Mouse (Mus musculus) MEL (cell line): Measurements from ENCODE around the gene Psors1c2. TPM values are rescaled to one million over a fixed set of nuclear protein-coding genes. Genes with fewer than 3 reads are reported as not detected.

Experiments used
- DNase-seq: peaks from one replicate; pipeline ENCODE4 v3.0.0; 2011; ENCODE audit warnings: low read depth, low spot score
- H3K27ac ChIP-seq: 2 replicates; pipeline ENCODE4 v1.5.1; 2012; ENCODE audit warnings: low read depth, mild to moderate bottlenecking, control low read depth, low read length, moderate library complexity; ENCODE audit not compliant: control insufficient read depth
- H3K27me3 ChIP-seq, 2 experiments: fragments of 150-350 bp in 1 of 2; sonication (generic) in 1 of 2; 2 replicates each; pipeline ENCODE4 v1.6.1; 2012; ENCODE audit warnings: low read length in 2 of 2, mild to moderate bottlenecking in 2 of 2, improper control_type of control experiment in 1 of 2, moderate library complexity in 1 of 2; ENCODE audit not compliant: insufficient read depth in 2 of 2, control insufficient read depth in 1 of 2
- H3K36me3 ChIP-seq, 2 experiments: 2 replicates each; pipeline ENCODE4 v1.6.1; 2012 to 2014; ENCODE audit warnings: low read length in 2 of 2, improper control_type of control experiment in 1 of 2, inconsistent platforms in 1 of 2, mild to moderate bottlenecking in 1 of 2; ENCODE audit not compliant: insufficient read depth in 2 of 2, control insufficient read depth in 1 of 2
- H3K4me1 ChIP-seq, 2 experiments: fragments of 150-350 bp in 1 of 2; sonication (generic) in 1 of 2; 2 replicates each; pipeline ENCODE4 v1.6.1; 2012; ENCODE audit warnings: low read length in 2 of 2, improper control_type of control experiment in 1 of 2, mild to moderate bottlenecking in 1 of 2; ENCODE audit not compliant: insufficient read depth in 2 of 2, control insufficient read depth in 1 of 2
- H3K4me3 ChIP-seq, 2 experiments: fragments of 150-350 bp in 1 of 2; sonication (generic) in 1 of 2; 2 replicates each; pipeline ENCODE4 v1.5.1; 2012; ENCODE audit warnings: low read depth in 2 of 2, low read length in 2 of 2, mild to moderate bottlenecking in 2 of 2, moderate library complexity in 2 of 2, control low read depth in 1 of 2, improper control_type of control experiment in 1 of 2; ENCODE audit not compliant: control insufficient read depth in 1 of 2, insufficient read depth in 1 of 2
- H3K79me2 ChIP-seq: 2 replicates; pipeline ENCODE4 v1.6.1; 2012; ENCODE audit warnings: mild to moderate bottlenecking, low read length, moderate library complexity; ENCODE audit not compliant: control insufficient read depth, poor library complexity, insufficient read depth
- H3K9ac ChIP-seq: 2 replicates; pipeline ENCODE4 v1.6.1; 2012; ENCODE audit warnings: low read depth, mild to moderate bottlenecking, control low read depth, low read length, moderate library complexity; ENCODE audit not compliant: control insufficient read depth, poor library complexity, severe bottlenecking
- H3K9me3 ChIP-seq: fragments of 150-350 bp; sonication (generic); replicated peaks from 2 replicates; pipeline ENCODE4 v1.6.1; 2012; ENCODE audit warnings: mild to moderate bottlenecking, low read length, improper control_type of control experiment, moderate library complexity; ENCODE audit not compliant: insufficient read depth
- CHD1 ChIP-seq: IDR thresholded peaks from 2 replicates; pipeline ENCODE4 v1.6.1; 2012; ENCODE audit warnings: low read depth, mild to moderate bottlenecking, inconsistent platforms, low read length, improper control_type of control experiment
- CTCF ChIP-seq, 3 experiments: IDR thresholded peaks in 2 of 3; conservative IDR thresholded peaks in 1 of 3; 2 replicates each; pipeline ENCODE4 v1.5.1; 2011 to 2012; ENCODE audit warnings: low read length in 3 of 3, low read depth in 2 of 3, mild to moderate bottlenecking in 2 of 3, improper control_type of control experiment in 1 of 3, inconsistent platforms in 1 of 3, mixed read lengths in 1 of 3, moderate library complexity in 1 of 3; ENCODE audit not compliant: control insufficient read depth in 1 of 3, insufficient read depth in 1 of 3, poor library complexity in 1 of 3, severe bottlenecking in 1 of 3
- E2F4 ChIP-seq: IDR thresholded peaks from 2 replicates; pipeline ENCODE4 v1.6.1; 2011; ENCODE audit warnings: low read depth, low read length, improper control_type of control experiment, borderline replicate concordance
- EP300 ChIP-seq, 2 experiments: IDR thresholded peaks; 2 replicates each; pipeline ENCODE4 v1.6.1; 2011; ENCODE audit warnings: improper control_type of control experiment in 2 of 2, low read length in 2 of 2, low read depth in 1 of 2, mild to moderate bottlenecking in 1 of 2
- GABPA ChIP-seq: IDR thresholded peaks from 2 replicates; pipeline ENCODE4 v1.6.1; 2012; ENCODE audit warnings: low read depth, mild to moderate bottlenecking, inconsistent platforms, low read length, improper control_type of control experiment, moderate library complexity
- HCFC1 ChIP-seq: IDR thresholded peaks from 2 replicates; pipeline ENCODE4 v1.6.1; 2012; ENCODE audit warnings: low read depth, mild to moderate bottlenecking, inconsistent platforms, low read length, improper control_type of control experiment, moderate library complexity
- JUND ChIP-seq: IDR thresholded peaks from 2 replicates; pipeline ENCODE4 v1.6.1; 2011; ENCODE audit warnings: low read depth, mild to moderate bottlenecking, improper control_type of control experiment, low read length
- KAT2A ChIP-seq: conservative IDR thresholded peaks from 2 replicates; pipeline ENCODE4 v1.6.1; 2012; ENCODE audit warnings: low read depth, low read length, improper control_type of control experiment, inconsistent platforms
- MAFK ChIP-seq: IDR thresholded peaks from 2 replicates; pipeline ENCODE4 v1.6.1; 2011; ENCODE audit warnings: low read depth, mild to moderate bottlenecking, low read length, improper control_type of control experiment, borderline replicate concordance
- MAZ ChIP-seq: IDR thresholded peaks from 2 replicates; pipeline ENCODE4 v1.6.1; 2012; ENCODE audit warnings: low read depth, mild to moderate bottlenecking, inconsistent platforms, low read length, improper control_type of control experiment
- MYB ChIP-seq: IDR thresholded peaks from 2 replicates; pipeline ENCODE4 v1.6.1; 2011; ENCODE audit warnings: mild to moderate bottlenecking, low read depth, low read length, improper control_type of control experiment
- NELFE ChIP-seq: IDR thresholded peaks from 2 replicates; pipeline ENCODE4 v1.6.1; 2011; ENCODE audit warnings: low read depth, low read length, improper control_type of control experiment
- NRF1 ChIP-seq: IDR thresholded peaks from 2 replicates; pipeline ENCODE4 v1.6.1; 2014; ENCODE audit warnings: low read depth, mild to moderate bottlenecking, inconsistent platforms, low read length, improper control_type of control experiment, moderate library complexity; ENCODE audit not compliant: poor library complexity, insufficient read depth, severe bottlenecking
- POLR2AphosphoS5 ChIP-seq: IDR thresholded peaks from 2 replicates; pipeline ENCODE4 v1.6.1; 2012; ENCODE audit warnings: low read depth, borderline replicate concordance, mild to moderate bottlenecking, inconsistent platforms, low read length, moderate library complexity, mixed read lengths
- RAD21 ChIP-seq: IDR thresholded peaks from 2 replicates; pipeline ENCODE4 v1.6.1; 2011; ENCODE audit warnings: mild to moderate bottlenecking, low read depth, low read length, improper control_type of control experiment
- RCOR1 ChIP-seq: IDR thresholded peaks from 2 replicates; pipeline ENCODE4 v1.6.1; 2012; ENCODE audit warnings: low read depth, mild to moderate bottlenecking, inconsistent platforms, low read length, improper control_type of control experiment
- SIN3A ChIP-seq: IDR thresholded peaks from 2 replicates; pipeline ENCODE4 v1.6.1; 2012; ENCODE audit warnings: low read length, improper control_type of control experiment, inconsistent platforms
- SMC3 ChIP-seq: IDR thresholded peaks from 2 replicates; pipeline ENCODE4 v1.6.1; 2011; ENCODE audit warnings: low read depth, low read length, improper control_type of control experiment
- TCF12 ChIP-seq: IDR thresholded peaks from 2 replicates; pipeline ENCODE4 v1.6.1; 2014; ENCODE audit warnings: low read depth, mild to moderate bottlenecking, inconsistent platforms, low read length, improper control_type of control experiment, moderate library complexity
- UBTF ChIP-seq: IDR thresholded peaks from 2 replicates; pipeline ENCODE4 v1.6.1; 2012; ENCODE audit warnings: low read depth, mild to moderate bottlenecking, inconsistent platforms, low read length, improper control_type of control experiment, moderate library complexity, borderline replicate concordance; ENCODE audit not compliant: insufficient read depth
- USF2 ChIP-seq, 2 experiments: IDR thresholded peaks; 2 replicates each; pipeline ENCODE4 v1.6.1; 2011 to 2012; ENCODE audit warnings: improper control_type of control experiment in 2 of 2, low read length in 2 of 2, borderline replicate concordance in 1 of 2, inconsistent platforms in 1 of 2, low read depth in 1 of 2, mild to moderate bottlenecking in 1 of 2; ENCODE audit not compliant: insufficient read depth in 1 of 2
- ZKSCAN1 ChIP-seq: IDR thresholded peaks from 2 replicates; pipeline ENCODE4 v1.6.1; 2012; ENCODE audit warnings: low read depth, mild to moderate bottlenecking, inconsistent platforms, low read length, improper control_type of control experiment, moderate library complexity
- ZNF384 ChIP-seq: IDR thresholded peaks from 2 replicates; pipeline ENCODE4 v1.6.1; 2012; ENCODE audit warnings: low read depth, mild to moderate bottlenecking, inconsistent platforms, low read length, improper control_type of control experiment
- polyA plus RNA-seq, 2 experiments: library from polyadenylated mRNA; stranded (reverse) in 1 of 2; unstranded in 1 of 2; fragments of >175 nt in 1 of 2; fragments of >200 nt in 1 of 2; gene quantifications; 2 replicates each; pipeline versions ENCODE4 v1.2.1 to v1.2.4; 2012; ENCODE audit warnings: low replicate concordance in 2 of 2, low read depth in 1 of 2; ENCODE audit not compliant: insufficient read length in 2 of 2, insufficient read depth in 1 of 2, missing spikeins in 1 of 2
- total RNA-seq: library from RNA; depleted of rRNA; stranded (reverse); fragments of 300-350 nt; gene quantifications from 2 replicates; pipeline ENCODE4 v1.2.3, GENCODE M21; 2012

Gene Psors1c2
- total and polyA plus RNA-seq, 3 experiments, result 0.27 to 1.3 TPM; not detected in 1

DNA sequence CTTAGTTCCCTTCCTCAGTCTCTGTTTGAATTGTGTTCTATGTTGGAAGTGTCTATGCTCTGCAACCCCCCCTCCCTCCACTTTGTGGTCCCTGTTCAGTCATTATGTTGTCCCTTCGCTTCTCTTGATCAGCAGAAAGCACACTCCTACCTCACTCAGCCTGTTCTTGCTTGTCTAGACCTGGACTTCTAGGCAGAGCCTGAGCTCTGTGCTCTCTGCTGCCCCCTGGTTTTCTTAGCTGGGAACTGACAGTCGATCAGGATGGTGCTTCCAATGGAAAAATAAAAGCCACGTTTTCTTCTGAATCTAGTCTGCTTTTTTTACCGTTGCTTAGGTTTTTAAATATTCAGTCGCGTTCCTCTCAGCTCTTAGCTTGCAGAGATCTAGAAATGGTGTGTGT lies 1.3 kb downstream of the Psors1c2 start:
- Histone ChIP-seq H3K9me3 (no peaks in the 10 kb centered on the region), H3K9ac (peak overlapping the region; percentile 23; the same call in 1 of the 2 replicates), H3K27ac (no peak overlapping the region), H3K4me1 (peaks cover 0 to 3% of the 10 kb centered on the region in 2 experiments; a peak in 2 of 4 replicates), H3K4me3 (peak overlapping the region; percentile 22 to 50; a peak in 3 of 4 replicates), H3K79me2 (no peaks in the 10 kb centered on the region), H3K36me3 (peaks cover 0 to 2% of the 10 kb centered on the region in 2 experiments; a peak in 1 of 4 replicates), H3K27me3 (peaks cover 0 to 2% of the 10 kb centered on the region in 2 experiments; a peak in 1 of 4 replicates)
- TF ChIP-seq CTCF (IDR thresholded peaks at IDR 0.05 in 2 of 3, conservative IDR thresholded peaks at IDR 0.05 in 1 of 3; ENCODE audit: control insufficient read depth in 1 of 3, insufficient read depth in 1 of 3, low read depth in 2 of 3, low read length in 3 of 3, poor library complexity in 1 of 3, severe bottlenecking in 1 of 3), result peak; percentile 83 to 96 (median 87)
- peak; percentile 56 for TF ChIP-seq SMC3
- TF ChIP-seq MYB, result no peak
- TF ChIP-seq RAD21, result peak; percentile 24
- no peak for TF ChIP-seq GABPA
- no peak for TF ChIP-seq UBTF
- TF ChIP-seq E2F4, result no peak
- DNase-seq, result peak; percentile 82

DNA sequence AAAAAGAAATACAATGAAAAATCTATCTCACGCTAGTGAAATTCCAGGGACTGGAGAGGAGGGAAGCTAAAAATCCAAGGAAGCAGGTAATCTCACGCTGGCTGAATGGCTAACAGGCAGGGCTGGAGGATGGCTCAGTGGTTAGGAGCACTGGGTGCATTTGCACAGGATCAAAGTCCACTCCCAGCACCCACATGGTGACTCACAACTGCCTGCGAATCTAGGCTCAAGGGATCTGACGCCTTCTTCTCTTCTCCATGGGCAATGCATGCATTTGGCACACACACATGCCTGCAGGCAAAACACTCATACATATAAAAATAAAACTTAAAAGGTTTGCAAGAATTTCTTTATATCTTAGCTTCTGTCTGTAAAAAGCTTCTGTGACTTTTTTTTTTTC lies 4.4 kb downstream of the Psors1c2 start:
- peaks cover 0 to 3% of the 10 kb centered on the region in 2 experiments; a peak in 2 of 4 replicates for H3K4me1 ChIP-seq
- no peak for DNase-seq
- peaks cover 0 to 3% of the 10 kb centered on the region in 2 experiments; a peak in 1 of 4 replicates for H3K36me3 ChIP-seq
- no peaks in the 10 kb centered on the region for H3K9me3 ChIP-seq
- no peak overlapping the region for H3K9ac ChIP-seq
- no peak overlapping the region for H3K27ac ChIP-seq
- peaks cover 0 to 5% of the 10 kb centered on the region in 2 experiments; a peak in 1 of 4 replicates for H3K27me3 ChIP-seq
- H3K79me2 ChIP-seq, result no peaks in the 10 kb centered on the region
- TF ChIP-seq CTCF (IDR thresholded peaks at IDR 0.05 in 2 of 3, conservative IDR thresholded peaks at IDR 0.05 in 1 of 3; ENCODE audit: control insufficient read depth in 1 of 3, insufficient read depth in 1 of 3, low read depth in 2 of 3, low read length in 3 of 3, poor library complexity in 1 of 3, severe bottlenecking in 1 of 3) (no peak), MAZ (no peak), SIN3A (no peak), HCFC1 (no peak), EP300 (IDR thresholded peaks at IDR 0.05; ENCODE audit: low read depth in 1 of 2, low read length in 2 of 2) (no peak), CHD1 (no peak), USF2 (IDR thresholded peaks at IDR 0.05; ENCODE audit: borderline replicate concordance in 1 of 2, insufficient read depth in 1 of 2, low read depth in 1 of 2, low read length in 2 of 2) (no peak), JUND (no peak), ZKSCAN1 (no peak), UBTF (no peak), E2F4 (no peak), ZNF384 (no peak), NELFE (no peak), RCOR1 (no peak), KAT2A (no peak), POLR2AphosphoS5 (no peak), TCF12 (no peak), NRF1 (no peak), MAFK (no peak), GABPA (no peak)
- H3K4me3 ChIP-seq, result no peak overlapping the region
